19 mouse cellular contexts compared by ENCODE assay signal in genomic region chr17:85291601-85292000, GRCm38 (mm10).
DNase-seq lines count a peak whose midpoint lies in the region; TF ChIP-seq lines count a peak whose summit lies in the region.
"Had no signal": no experiment of that assay in that cellular context is flagged by ENCODE, and none has a peak within 500 bp of the region (broad histone marks: within the 10 kb centered on the region; RNA-seq: fewer than 3 reads in every experiment).

No protein-coding gene starts in this region.

- peak; percentile 62 for DNase-seq in left cerebral cortex, postnatal 4 days
- DNase-seq in left cerebral cortex, adult 2 months (ENCODE audit: extremely low spot score in 1 of 2, low spot score in 2 of 2) = no peak
- DNase-seq in cerebellum, adult 2 months = peak; percentile 75 to 78
- peak; percentile 77 to 85 for DNase-seq in cerebellum, postnatal 10 days
- no peak for DNase-seq in kidney, adult 2 months
- no peak for DNase-seq in hindbrain, embryonic 10.5 days (ENCODE audit: low spot score)
- DNase-seq in ovary, postnatal 36 days (ENCODE audit: low spot score) = no peak
- DNase-seq: adrenal gland, adult 8-10 months; adrenal gland, postnatal 36 days; embryo, embryonic 11 days; gastrocnemius, adult 2 months; gastrocnemius, postnatal 25 days; kidney, adult 8-10 months had no signal

- intact Hi-C loops in left cerebral cortex, postnatal 4 days (cut with DNase I) = no loop called here
- intact Hi-C loops in left cerebral cortex, adult 2 months (cut with DNase I) = no loop called here

- H3K27ac ChIP-seq in left cerebral cortex, adult 2 months = no peak overlapping the region
- no peak overlapping the region for H3K27ac ChIP-seq in cerebellum, adult 2 months (ENCODE audit: insufficient read depth, low read length)
- H3K27ac ChIP-seq in kidney, adult 2 months (ENCODE audit: insufficient read depth, low read depth, low read length) = no peak overlapping the region
- H3K27ac ChIP-seq in hindbrain, embryonic 10.5 days = no peak overlapping the region
- H3K27ac ChIP-seq: embryonic facial prominence, embryonic 15.5 days; forebrain, embryonic 10.5 days; forebrain, embryonic 15.5 days; gastrocnemius, adult 2 months; hindbrain, embryonic 15.5 days had no signal

- H3K9me3 ChIP-seq in hindbrain, embryonic 10.5 days = peaks cover 3% of the 10 kb centered on the region; the same call in 1 of the 2 replicates
- H3K9me3 ChIP-seq: embryonic facial prominence, embryonic 15.5 days; forebrain, embryonic 10.5 days; forebrain, embryonic 15.5 days; hindbrain, embryonic 15.5 days had no signal

- 22% methylated on average over 5 of the region's 5 CpGs for WGBS in cerebellum, adult 2 months
- WGBS in kidney, adult 2 months = 98% methylated on average over 5 of the region's 5 CpGs
- WGBS in hindbrain, embryonic 10.5 days = 94% methylated on average over 5 of the region's 5 CpGs

- no peak for TF ChIP-seq POLR2A in cerebellum, adult 2 months (IDR thresholded peaks at IDR 0.05; ENCODE audit: borderline replicate concordance, insufficient read depth, low read length)
- TF ChIP-seq POLR2A in kidney, adult 2 months (IDR thresholded peaks at IDR 0.05; ENCODE audit: low read depth, low read length) = no peak

- no peak for TF ChIP-seq CTCF in left cerebral cortex, adult 2 months (IDR thresholded peaks at IDR 0.05)
- no peak for TF ChIP-seq CTCF in cerebellum, adult 2 months (IDR thresholded peaks at IDR 0.05; ENCODE audit: borderline replicate concordance, insufficient read depth, low read depth, low read length)
- no peak for TF ChIP-seq CTCF in kidney, adult 2 months (conservative IDR thresholded peaks at IDR 0.05; ENCODE audit: insufficient read depth, insufficient read length, low read depth, low read length)

- H3K4me3 ChIP-seq in left cerebral cortex, adult 2 months = no peak overlapping the region
- H3K4me3 ChIP-seq in cerebellum, adult 2 months (replicated peaks; ENCODE audit: insufficient read depth, low read depth, low read length) = no peak overlapping the region
- H3K4me3 ChIP-seq in kidney, adult 2 months (ENCODE audit: insufficient read depth, low read depth, low read length) = no peak overlapping the region
- H3K4me3 ChIP-seq in hindbrain, embryonic 10.5 days = no peak overlapping the region
- H3K4me3 ChIP-seq: embryonic facial prominence, embryonic 15.5 days; erythroblast, embryonic 14.5 days; forebrain, embryonic 10.5 days; forebrain, embryonic 15.5 days; gastrocnemius, adult 2 months; heart, embryonic 12.5 days; hindbrain, embryonic 15.5 days had no signal

- no peaks in the 10 kb centered on the region for H3K4me1 ChIP-seq in cerebellum, adult 2 months (ENCODE audit: control insufficient read depth, insufficient read depth, low read length)
- no peaks in the 10 kb centered on the region for H3K4me1 ChIP-seq in kidney, adult 2 months (ENCODE audit: control insufficient read depth, insufficient read depth, low read length)
- H3K4me1 ChIP-seq in hindbrain, embryonic 10.5 days (replicated peaks) = 0 out of 2 replicates have a peak, but pooled peaks cover 3% of the 10 kb centered on the region
- H3K4me1 ChIP-seq: embryonic facial prominence, embryonic 15.5 days; forebrain, embryonic 10.5 days; forebrain, embryonic 15.5 days; heart, embryonic 12.5 days; hindbrain, embryonic 15.5 days had no signal

- H3K27me3 ChIP-seq in cerebellum, adult 2 months (ENCODE audit: control insufficient read depth, insufficient read depth, low read length) = no peaks in the 10 kb centered on the region
- H3K27me3 ChIP-seq in kidney, adult 2 months (replicated peaks; ENCODE audit: control insufficient read depth, insufficient read depth, low read length) = no peaks in the 10 kb centered on the region
- H3K27me3 ChIP-seq in hindbrain, embryonic 10.5 days (ENCODE audit: insufficient read depth, poor library complexity, severe bottlenecking) = no peaks in the 10 kb centered on the region
- H3K27me3 ChIP-seq: embryonic facial prominence, embryonic 15.5 days; forebrain, embryonic 15.5 days; heart, embryonic 12.5 days; hindbrain, embryonic 15.5 days had no signal

- no peaks in the 10 kb centered on the region for H3K36me3 ChIP-seq in kidney, adult 2 months (ENCODE audit: control insufficient read depth, insufficient read depth, low read length)
- no peaks in the 10 kb centered on the region for H3K36me3 ChIP-seq in hindbrain, embryonic 10.5 days
- H3K36me3 ChIP-seq: embryonic facial prominence, embryonic 15.5 days; forebrain, embryonic 10.5 days; forebrain, embryonic 15.5 days; heart, embryonic 12.5 days; hindbrain, embryonic 15.5 days had no signal

Comparison
In these comparisons a context has a peak if more than half of its experiments do, and no peak if none do; other contexts are left out.
1. DNase-seq: peak in left cerebral cortex, postnatal 4 days (single experiment), cerebellum, adult 2 months (2 of 2) and cerebellum, postnatal 10 days (2 of 2); none in left cerebral cortex, adult 2 months (0 of 2), kidney, adult 2 months (single experiment), hindbrain, embryonic 10.5 days (single experiment) and ovary, postnatal 36 days (single experiment).